Mouse (Mus musculus) heart, embryonic 10.5 days (tissue): ENCODE results near the gene Ciapin1. TPM values are rescaled to one million over a fixed set of nuclear protein-coding genes. Genes with fewer than 3 reads are reported as not detected.

Source experiments
- polyA plus RNA-seq: library from polyadenylated mRNA; unstranded; fragments of >200 nt; fragmentation: Nextera tagmentation; extraction: Ambion mirVana; gene quantifications from 2 replicates; pipeline ENCODE4 v1.2.1, GENCODE M21; 2016

Ciapin1 gene
- polyA plus RNA-seq, 1 experiment from 2014 or later = 158 TPM

Other genes starting within 250 kb of the Ciapin1 start
- 27.6 and 34.2 TPM in 2 replicates for gene Rspry1, start 236.4 kb downstream of the Ciapin1 start, polyA plus RNA-seq
- 43.8 and 53.7 TPM in 2 replicates for gene Fam192a, start 236.4 kb downstream of the Ciapin1 start, polyA plus RNA-seq
- 131 and 141 TPM in 2 replicates for gene Arl2bp, start 171.8 kb downstream of the Ciapin1 start, polyA plus RNA-seq
- gene Pllp, start 142.1 kb downstream of the Ciapin1 start, polyA plus RNA-seq = 0.20 and 1.1 TPM in 2 replicates
- gene Ccl22, start 92.8 kb downstream of the Ciapin1 start, polyA plus RNA-seq = not detected in 2 replicates
- 6.2 and 11.0 TPM in 2 replicates for gene Cx3cl1, start 66.3 kb downstream of the Ciapin1 start, polyA plus RNA-seq
- gene Ccl17, start 27.9 kb downstream of the Ciapin1 start, polyA plus RNA-seq = 0.57 and 0.63 TPM in 2 replicates
- 97.9 and 129 TPM in 2 replicates for gene Coq9, start within 50 bp of the Ciapin1 start, polyA plus RNA-seq
- gene Polr2c, start 19.1 kb upstream of the Ciapin1 start, polyA plus RNA-seq = 164 and 190 TPM in 2 replicates
- gene Dok4, start 38.0 kb upstream of the Ciapin1 start, polyA plus RNA-seq = 71.3 and 83.4 TPM in 2 replicates
- gene Ccdc102a, start 79.7 kb upstream of the Ciapin1 start, polyA plus RNA-seq = 22.0 and 31.0 TPM in 2 replicates
- gene Adgrg5, start 85.3 kb upstream of the Ciapin1 start, polyA plus RNA-seq = 0.69 and 0.79 TPM in 2 replicates
- 9.0 and 16.6 TPM in 2 replicates for gene Adgrg1, start 136.4 kb upstream of the Ciapin1 start, polyA plus RNA-seq
- 3.0 and 3.9 TPM in 2 replicates for gene Adgrg3, start 179.3 kb upstream of the Ciapin1 start, polyA plus RNA-seq
- 0.09 TPM in 1 of 2 replicates, not detected in the other for gene Drc7, start 216.7 kb upstream of the Ciapin1 start, polyA plus RNA-seq
- gene Katnb1, start 242.8 kb upstream of the Ciapin1 start, polyA plus RNA-seq = 25.8 and 29.8 TPM in 2 replicates